Mouse (Mus musculus) duodenum, adult 2 months (tissue): ENCODE measurements around the gene Olfr618. TPM values are rescaled to one million over a fixed set of nuclear protein-coding genes. Genes with fewer than 3 reads are reported as not detected.

Experiments used
- polyA plus RNA-seq: library from polyadenylated mRNA; depleted of rRNA; stranded (reverse); fragments of >200 nt; gene quantifications from 2 replicates; pipeline ENCODE4 v1.2.3, GENCODE M21; 2012; ENCODE audit warnings: low replicate concordance; rRNA removed

Olfr618 gene
- not detected in 2 replicates for polyA plus RNA-seq

GRCm38 (mm10) chr7:103589803-103590202 lies at the start of gene Olfr618:
TSS of gene Olfr618 (plus strand) at chr7:103590103.

GRCm38 (mm10) chr7:103542617-103543016 lies 47.3 kb upstream of the Olfr618 start, which contains the start of gene Olfr612:
TSS of gene Olfr612 (minus strand) at chr7:103542717.

GRCm38 (mm10) chr7:103547774-103548173 lies 42.1 kb upstream of the Olfr618 start, which contains the start of gene Olfr613:
TSS of gene Olfr613 (plus strand) at chr7:103548074.

GRCm38 (mm10) chr7:103555779-103556178 lies 34.1 kb upstream of the Olfr618 start, which contains the start of gene Olfr615:
TSS of gene Olfr615 (plus strand) at chr7:103556079.

GRCm38 (mm10) chr7:103569043-103569442 lies 20.9 kb upstream of the Olfr618 start, which contains the start of gene Olfr616:
TSS of gene Olfr616 (minus strand) at chr7:103569143.

GRCm38 (mm10) chr7:103572761-103573160 lies 17.1 kb upstream of the Olfr618 start, which contains the start of gene Olfr617:
TSS of gene Olfr617 (plus strand) at chr7:103573061.

GRCm38 (mm10) chr7:103600275-103600674 lies 10.4 kb downstream of the Olfr618 start, which contains the start of gene Olfr619:
TSS of gene Olfr619 (plus strand) at chr7:103600575.

GRCm38 (mm10) chr7:103612434-103612833 lies 22.5 kb downstream of the Olfr618 start, which contains the start of gene Olfr620:
TSS of gene Olfr620 (minus strand) at chr7:103612534.

GRCm38 (mm10) chr7:103642602-103643001 lies 52.7 kb downstream of the Olfr618 start, which contains the start of gene Olfr622:
TSS of gene Olfr622 (minus strand) at chr7:103642702.

Other genes starting within 250 kb of the Olfr618 start
- gene Olfr600, start 240.4 kb upstream of the Olfr618 start, polyA plus RNA-seq, result not detected in 2 replicates
- not detected in 2 replicates for gene Olfr601, start 227.4 kb upstream of the Olfr618 start, polyA plus RNA-seq
- not detected in 2 replicates for gene Olfr603, start 203.9 kb upstream of the Olfr618 start, polyA plus RNA-seq
- not detected in 2 replicates for gene Usp17lc, start 175.0 kb upstream of the Olfr618 start, polyA plus RNA-seq
- gene Olfr605, start 144.7 kb upstream of the Olfr618 start, polyA plus RNA-seq, result not detected in 2 replicates
- not detected in 2 replicates for gene Olfr606, start 141.1 kb upstream of the Olfr618 start, polyA plus RNA-seq
- not detected in 2 replicates for gene Olfr607, start 126.0 kb upstream of the Olfr618 start, polyA plus RNA-seq
- not detected in 2 replicates for gene Olfr608, start 120.2 kb upstream of the Olfr618 start, polyA plus RNA-seq
- gene Olfr609, start 92.0 kb upstream of the Olfr618 start, polyA plus RNA-seq, result not detected in 2 replicates
- not detected in 2 replicates for gene Olfr610, start 78.0 kb upstream of the Olfr618 start, polyA plus RNA-seq
- gene Olfr611, start 69.3 kb upstream of the Olfr618 start, polyA plus RNA-seq, result not detected in 2 replicates
- not detected in 2 replicates for gene Olfr612, start 47.4 kb upstream of the Olfr618 start, polyA plus RNA-seq
- not detected in 2 replicates for gene Olfr613, start 42.0 kb upstream of the Olfr618 start, polyA plus RNA-seq
- gene Olfr615, start 34.0 kb upstream of the Olfr618 start, polyA plus RNA-seq, result not detected in 2 replicates
- not detected in 2 replicates for gene Olfr616, start 21.0 kb upstream of the Olfr618 start, polyA plus RNA-seq
- gene Olfr617, start 17.0 kb upstream of the Olfr618 start, polyA plus RNA-seq, result not detected in 2 replicates
- not detected in 2 replicates for gene Olfr619, start 10.5 kb downstream of the Olfr618 start, polyA plus RNA-seq
- not detected in 2 replicates for gene Olfr620, start 22.4 kb downstream of the Olfr618 start, polyA plus RNA-seq
- gene Olfr622, start 52.6 kb downstream of the Olfr618 start, polyA plus RNA-seq, result not detected in 2 replicates
- gene Olfr623, start 73.6 kb downstream of the Olfr618 start, polyA plus RNA-seq, result not detected in 2 replicates
- not detected in 2 replicates for gene Olfr624, start 81.1 kb downstream of the Olfr618 start, polyA plus RNA-seq
- not detected in 2 replicates for gene Olfr625-ps1, start 92.6 kb downstream of the Olfr618 start, polyA plus RNA-seq
- gene Olfr243, start 124.6 kb downstream of the Olfr618 start, polyA plus RNA-seq, result not detected in 2 replicates
- gene Olfr628, start 140.3 kb downstream of the Olfr618 start, polyA plus RNA-seq, result not detected in 2 replicates
- gene Olfr629, start 154.8 kb downstream of the Olfr618 start, polyA plus RNA-seq, result not detected in 2 replicates
- not detected in 2 replicates for gene Olfr630, start 167.2 kb downstream of the Olfr618 start, polyA plus RNA-seq
- gene Olfr69, start 181.5 kb downstream of the Olfr618 start, polyA plus RNA-seq, result not detected in 2 replicates
- gene Olfr68, start 189.6 kb downstream of the Olfr618 start, polyA plus RNA-seq, result not detected in 2 replicates
- gene Olfr67, start 201.7 kb downstream of the Olfr618 start, polyA plus RNA-seq, result not detected in 2 replicates
- 34.6 and 126 TPM in 2 replicates for gene Hbb-bt, start 223.9 kb downstream of the Olfr618 start, polyA plus RNA-seq
- 335 and 1,183 TPM in 2 replicates for gene Hbb-bs, start 238.0 kb downstream of the Olfr618 start, polyA plus RNA-seq